Mouse (Mus musculus): ENCODE measurements at regions not wholly inside any gene's neighbourhood (a gene's known extent, or its start where the extent isn't known, plus 50 kb on each side); places are given as distances from the start of the nearest gene placed in this dataset.

GRCm38 (mm10) chr13:116056976-116057647, 252.4 kb downstream of the Isl1 start:
- H3K27me3 ChIP-seq (replicated peaks; ENCODE audit: control insufficient read depth, insufficient read depth, low read length) = no peaks in the 10 kb centered on the region
- 78% methylated on average over 5 of the region's 5 CpGs for whole genome bisulfite sequencing
- no peak overlapping the region for H3K4me3 ChIP-seq (ENCODE audit: insufficient read depth, low read depth, low read length)
- H3K4me1 ChIP-seq (ENCODE audit: control insufficient read depth, insufficient read depth, low read length) = no peaks in the 10 kb centered on the region
- DNase-seq = no peak
- no peak for TF ChIP-seq CTCF (conservative IDR thresholded peaks at IDR 0.05; ENCODE audit: insufficient read depth, insufficient read length, low read depth, low read length)
- TF ChIP-seq POLR2A (IDR thresholded peaks at IDR 0.05; ENCODE audit: low read depth, low read length) = no peak
- no peaks in the 10 kb centered on the region for H3K36me3 ChIP-seq (ENCODE audit: control insufficient read depth, insufficient read depth, low read length)
- no peak overlapping the region for H3K27ac ChIP-seq (ENCODE audit: insufficient read depth, low read depth, low read length)

GRCm38 (mm10) chr13:116056112-116056652, 253.3 kb downstream of the Isl1 start:
- H3K27me3 ChIP-seq (replicated peaks; ENCODE audit: control insufficient read depth, insufficient read depth, low read length) = no peaks in the 10 kb centered on the region
- H3K36me3 ChIP-seq (ENCODE audit: control insufficient read depth, insufficient read depth, low read length) = no peaks in the 10 kb centered on the region
- H3K27ac ChIP-seq (ENCODE audit: insufficient read depth, low read depth, low read length) = no peak overlapping the region
- WGBS = 52% methylated on average over 3 of the region's 3 CpGs
- no peak for DNase-seq
- no peaks in the 10 kb centered on the region for H3K4me1 ChIP-seq (ENCODE audit: control insufficient read depth, insufficient read depth, low read length)
- no peak overlapping the region for H3K4me3 ChIP-seq (ENCODE audit: insufficient read depth, low read depth, low read length)
- TF ChIP-seq POLR2A (IDR thresholded peaks at IDR 0.05; ENCODE audit: low read depth, low read length) (no peak), CTCF (conservative IDR thresholded peaks at IDR 0.05; ENCODE audit: insufficient read depth, insufficient read length, low read depth, low read length) (no peak)

GRCm38 (mm10) chr13:116036166-116036565, 273.3 kb downstream of the Isl1 start:
- DNase-seq = no peak
- TF ChIP-seq CTCF (conservative IDR thresholded peaks at IDR 0.05; ENCODE audit: insufficient read depth, insufficient read length, low read depth, low read length) (no peak), POLR2A (IDR thresholded peaks at IDR 0.05; ENCODE audit: low read depth, low read length) (no peak)
- Histone ChIP-seq H3K27ac (ENCODE audit: insufficient read depth, low read depth, low read length) (no peak overlapping the region), H3K27me3 (replicated peaks; ENCODE audit: control insufficient read depth, insufficient read depth, low read length) (no peaks in the 10 kb centered on the region), H3K4me3 (ENCODE audit: insufficient read depth, low read depth, low read length) (no peak overlapping the region), H3K4me1 (ENCODE audit: control insufficient read depth, insufficient read depth, low read length) (no peaks in the 10 kb centered on the region), H3K36me3 (ENCODE audit: control insufficient read depth, insufficient read depth, low read length) (no peaks in the 10 kb centered on the region)
- 62% methylated on average over 4 of the region's 4 CpGs for WGBS

DNA sequence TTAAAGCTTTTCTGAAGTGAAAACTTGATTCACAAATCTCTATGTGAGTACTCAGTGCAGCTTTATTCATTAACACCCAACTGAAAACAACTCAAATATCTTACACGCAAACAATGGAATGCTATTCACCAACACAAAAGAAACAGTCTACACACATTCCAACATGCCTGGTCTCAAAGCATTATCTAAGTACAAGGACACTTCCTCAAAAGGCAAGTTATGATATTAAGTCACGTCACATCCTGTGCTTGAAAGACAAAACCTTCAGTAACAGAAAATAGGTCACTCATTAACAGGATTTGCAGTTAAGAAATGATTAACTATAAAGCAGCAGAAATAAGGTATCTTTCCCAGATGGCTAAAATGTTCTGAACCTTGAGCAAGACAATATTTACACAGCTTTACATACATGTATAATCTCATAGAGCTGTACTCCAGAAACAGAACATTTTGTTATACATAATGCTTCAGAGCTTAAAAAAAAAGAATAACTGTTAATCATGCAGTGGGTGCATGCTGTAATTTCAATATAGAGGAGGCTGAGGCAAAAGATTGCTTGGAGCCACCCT, 279.3 kb downstream of the Isl1 start:
- no peaks in the 10 kb centered on the region for H3K36me3 ChIP-seq (ENCODE audit: control insufficient read depth, insufficient read depth, low read length)
- TF ChIP-seq POLR2A (IDR thresholded peaks at IDR 0.05; ENCODE audit: low read depth, low read length) (no peak), CTCF (conservative IDR thresholded peaks at IDR 0.05; ENCODE audit: insufficient read depth, insufficient read length, low read depth, low read length) (no peak)
- no peaks in the 10 kb centered on the region for H3K4me1 ChIP-seq (ENCODE audit: control insufficient read depth, insufficient read depth, low read length)
- peak; percentile 31 for DNase-seq
- H3K27ac ChIP-seq (ENCODE audit: insufficient read depth, low read depth, low read length) = no peak overlapping the region
- H3K27me3 ChIP-seq (replicated peaks; ENCODE audit: control insufficient read depth, insufficient read depth, low read length) = no peaks in the 10 kb centered on the region
- no peak overlapping the region for H3K4me3 ChIP-seq (ENCODE audit: insufficient read depth, low read depth, low read length)
- 35% methylated on average over 2 of the region's 2 CpGs for WGBS

DNA sequence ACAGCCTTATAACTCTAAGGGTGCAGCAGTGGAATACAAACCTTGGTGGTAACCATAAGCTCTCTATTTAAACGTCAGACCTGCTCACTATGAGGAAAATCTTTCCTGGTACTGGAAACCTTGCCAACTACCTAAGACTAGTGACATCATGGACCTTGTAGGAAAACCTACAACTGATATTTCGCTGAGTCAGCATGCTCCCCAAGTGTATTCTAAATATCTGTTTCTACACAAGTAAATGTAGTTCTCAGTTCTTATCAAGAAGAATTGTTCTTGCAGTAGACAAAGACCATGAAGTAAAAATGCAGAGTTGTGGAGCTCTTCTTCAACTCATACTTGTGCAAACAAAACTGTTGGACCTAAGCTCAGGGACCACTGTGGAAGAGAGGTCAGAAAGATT, 280.9 kb downstream of the Isl1 start:
- Histone ChIP-seq H3K4me3 (ENCODE audit: insufficient read depth, low read depth, low read length) (no peak overlapping the region), H3K36me3 (ENCODE audit: control insufficient read depth, insufficient read depth, low read length) (no peaks in the 10 kb centered on the region), H3K4me1 (ENCODE audit: control insufficient read depth, insufficient read depth, low read length) (no peaks in the 10 kb centered on the region), H3K27ac (ENCODE audit: insufficient read depth, low read depth, low read length) (no peak overlapping the region), H3K27me3 (replicated peaks; ENCODE audit: control insufficient read depth, insufficient read depth, low read length) (no peaks in the 10 kb centered on the region)
- no peak for TF ChIP-seq CTCF (conservative IDR thresholded peaks at IDR 0.05; ENCODE audit: insufficient read depth, insufficient read length, low read depth, low read length)
- TF ChIP-seq POLR2A (IDR thresholded peaks at IDR 0.05; ENCODE audit: low read depth, low read length) = no peak
- WGBS = 85% methylated on average over 2 of the region's 2 CpGs
- DNase-seq = no peak

- Histone ChIP-seq H3K4me1 (ENCODE audit: control insufficient read depth, insufficient read depth, low read length) (no peaks in the 10 kb centered on the region), H3K27ac (ENCODE audit: insufficient read depth, low read depth, low read length) (no peak overlapping the region), H3K4me3 (ENCODE audit: insufficient read depth, low read depth, low read length) (no peak overlapping the region), H3K27me3 (replicated peaks; ENCODE audit: control insufficient read depth, insufficient read depth, low read length) (no peaks in the 10 kb centered on the region), H3K36me3 (ENCODE audit: control insufficient read depth, insufficient read depth, low read length) (no peaks in the 10 kb centered on the region)
- TF ChIP-seq POLR2A (IDR thresholded peaks at IDR 0.05; ENCODE audit: low read depth, low read length) (no peak), CTCF (conservative IDR thresholded peaks at IDR 0.05; ENCODE audit: insufficient read depth, insufficient read length, low read depth, low read length) (no peak)
- DNase-seq = no peak
- WGBS = 74% methylated on average over 2 of the region's 2 CpGs
Measured at GRCm38 (mm10) chr13:116027147-116027546, 282.3 kb downstream of the Isl1 start.

- H3K27me3 ChIP-seq (replicated peaks; ENCODE audit: control insufficient read depth, insufficient read depth, low read length) = no peaks in the 10 kb centered on the region
- DNase-seq = no peak
- no peak for TF ChIP-seq POLR2A (IDR thresholded peaks at IDR 0.05; ENCODE audit: low read depth, low read length)
- TF ChIP-seq CTCF (conservative IDR thresholded peaks at IDR 0.05; ENCODE audit: insufficient read depth, insufficient read length, low read depth, low read length) = no peak
- WGBS = 42% methylated on average over 5 of the region's 5 CpGs
- no peak overlapping the region for H3K27ac ChIP-seq (ENCODE audit: insufficient read depth, low read depth, low read length)
- H3K4me3 ChIP-seq (ENCODE audit: insufficient read depth, low read depth, low read length) = no peak overlapping the region
- H3K4me1 ChIP-seq (ENCODE audit: control insufficient read depth, insufficient read depth, low read length) = no peaks in the 10 kb centered on the region
- H3K36me3 ChIP-seq (ENCODE audit: control insufficient read depth, insufficient read depth, low read length) = no peaks in the 10 kb centered on the region
Measured at GRCm38 (mm10) chr13:116017886-116018285, 291.6 kb downstream of the Isl1 start.
